Mouse (Mus musculus) MEL (cell line): Measurements from ENCODE around the gene Rps13.

ENCODE experiments used
- BHLHE40 ChIP-seq: IDR thresholded peaks from 2 replicates; pipeline ENCODE4 v1.6.1; 2012; ENCODE audit warnings: low read depth, mild to moderate bottlenecking, inconsistent platforms, low read length, improper control_type of control experiment, borderline replicate concordance
- CTCF ChIP-seq, 3 experiments: IDR thresholded peaks in 2 of 3; conservative IDR thresholded peaks in 1 of 3; 2 replicates each; pipeline ENCODE4 v1.5.1; 2011 to 2012; ENCODE audit warnings: low read length in 3 of 3, low read depth in 2 of 3, mild to moderate bottlenecking in 2 of 3, improper control_type of control experiment in 1 of 3, inconsistent platforms in 1 of 3, mixed read lengths in 1 of 3, moderate library complexity in 1 of 3; ENCODE audit not compliant: control insufficient read depth in 1 of 3, insufficient read depth in 1 of 3, poor library complexity in 1 of 3, severe bottlenecking in 1 of 3
- ELF1 ChIP-seq: IDR thresholded peaks from 2 replicates; pipeline ENCODE4 v1.6.1; 2014; ENCODE audit warnings: low read depth, mild to moderate bottlenecking, inconsistent platforms, low read length, improper control_type of control experiment, moderate library complexity
- POLR2A ChIP-seq, 2 experiments: IDR thresholded peaks; 2 replicates each; pipeline ENCODE4 v1.6.1; 2011 to 2012; ENCODE audit warnings: low read length in 2 of 2, mild to moderate bottlenecking in 2 of 2, control low read depth in 1 of 2, improper control_type of control experiment in 1 of 2, low read depth in 1 of 2, moderate library complexity in 1 of 2; ENCODE audit not compliant: control insufficient read depth in 1 of 2, insufficient read depth in 1 of 2, poor library complexity in 1 of 2

GRCm38 (mm10) chr7:116327901-116328300, 6.1 kb downstream of the Rps13 start:
- no peak for TF ChIP-seq CTCF (IDR thresholded peaks at IDR 0.05 in 2 of 3, conservative IDR thresholded peaks at IDR 0.05 in 1 of 3; ENCODE audit: control insufficient read depth in 1 of 3, insufficient read depth in 1 of 3, low read depth in 2 of 3, low read length in 3 of 3, poor library complexity in 1 of 3, severe bottlenecking in 1 of 3)
- no peak for TF ChIP-seq BHLHE40
- peak; percentile 35; the same call in 1 of the 2 replicates for TF ChIP-seq ELF1
- no peak for TF ChIP-seq POLR2A (IDR thresholded peaks at IDR 0.05; ENCODE audit: control insufficient read depth in 1 of 2, insufficient read depth in 1 of 2, low read depth in 1 of 2, low read length in 2 of 2, poor library complexity in 1 of 2)
